Mouse (Mus musculus) embryonic facial prominence, embryonic 10.5 days (tissue): ENCODE measurements at regions not wholly inside any gene's neighbourhood (a gene's known extent, or its start where the extent isn't known, plus 50 kb on each side); places are given as distances from the start of the nearest gene placed in this dataset.

ENCODE experiments used
- DNase-seq: peaks from one replicate; pipeline ENCODE4 v3.0.0-alpha.2; 2017; ENCODE audit warnings: low spot score
- H3K27ac ChIP-seq: fragments of 300-500 bp; sonication (generic); replicated peaks from 2 replicates; pipeline ENCODE4 v1.5.1; 2016; ENCODE audit warnings: mild to moderate bottlenecking
- H3K27me3 ChIP-seq: fragments of 300-500 bp; sonication (generic); replicated peaks from 2 replicates; pipeline ENCODE4 v1.6.1; 2016; ENCODE audit warnings: low read depth, mild to moderate bottlenecking; ENCODE audit not compliant: poor library complexity, severe bottlenecking
- H3K36me3 ChIP-seq: fragments of 300-500 bp; sonication (generic); replicated peaks from 2 replicates; pipeline ENCODE4 v1.6.1; 2016; ENCODE audit warnings: mild to moderate bottlenecking, moderate library complexity
- H3K4me1 ChIP-seq: fragments of 300-500 bp; sonication (generic); 2 replicates; pipeline ENCODE4 v1.6.1; 2016
- H3K4me3 ChIP-seq: fragments of 300-500 bp; sonication (generic); 2 replicates; pipeline ENCODE4 v1.5.1; 2016; ENCODE audit warnings: mild to moderate bottlenecking, moderate library complexity
- H3K9me3 ChIP-seq: fragments of 300-500 bp; sonication (generic); 2 replicates; pipeline ENCODE4 v1.6.1; 2016; ENCODE audit warnings: mild to moderate bottlenecking
- WGBS: fragments of 180-500 bp; shearing (Covaris S2); methylation state at CpG from one replicate; pipeline ENCODE4 v1.1.7; 2016; 5-methylcytosine and 5-hydroxymethylcytosine counted together

GRCm38 (mm10) chr10:17237918-17238850 is 484.8 kb upstream of the Cited2 start:
- Histone ChIP-seq H3K36me3 (no peaks in the 10 kb centered on the region), H3K4me3 (no peak overlapping the region), H3K27ac (peak overlapping the region; percentile 51; the same call in 1 of the 2 replicates), H3K9me3 (no peaks in the 10 kb centered on the region), H3K4me1 (peaks cover 31% of the 10 kb centered on the region), H3K27me3 (no peaks in the 10 kb centered on the region; the same call in 1 of the 2 replicates)
- peak; percentile 34 for DNase-seq
- WGBS, result 78% methylated on average over 12 of the region's 12 CpGs

- 44% methylated on average over 2 of the region's 2 CpGs for WGBS
- Histone ChIP-seq H3K27ac (no peak overlapping the region), H3K4me1 (peaks cover 14% of the 10 kb centered on the region), H3K36me3 (no peaks in the 10 kb centered on the region), H3K4me3 (no peak overlapping the region), H3K9me3 (no peaks in the 10 kb centered on the region), H3K27me3 (no peaks in the 10 kb centered on the region)
- no peak for DNase-seq
Observed at GRCm38 (mm10) chr10:17248270-17248669, 474.7 kb upstream of the Cited2 start.

- peaks cover 42% of the 10 kb centered on the region for H3K4me1 ChIP-seq
- no peak overlapping the region for H3K27ac ChIP-seq
- H3K27me3 ChIP-seq, result no peaks in the 10 kb centered on the region
- no peaks in the 10 kb centered on the region for H3K36me3 ChIP-seq
- no peaks in the 10 kb centered on the region for H3K9me3 ChIP-seq
- no peak overlapping the region for H3K4me3 ChIP-seq
- WGBS, result 42% methylated on average over 4 of the region's 4 CpGs
- no peak for DNase-seq
Observed at GRCm38 (mm10) chr10:17253040-17253439, 470.0 kb upstream of the Cited2 start.

GRCm38 (mm10) chr10:17260154-17260553 is 462.9 kb upstream of the Cited2 start:
- no peak overlapping the region for H3K4me3 ChIP-seq
- H3K9me3 ChIP-seq, result peaks cover 5% of the 10 kb centered on the region; the same call in 1 of the 2 replicates
- H3K36me3 ChIP-seq, result no peaks in the 10 kb centered on the region; the same call in 1 of the 2 replicates
- no peak for DNase-seq
- no peaks in the 10 kb centered on the region for H3K27me3 ChIP-seq
- 82% methylated on average over 4 of the region's 4 CpGs for WGBS
- H3K4me1 ChIP-seq, result peaks cover 35% of the 10 kb centered on the region
- H3K27ac ChIP-seq, result no peak overlapping the region

GRCm38 (mm10) chr10:17260615-17261014 is 462.4 kb upstream of the Cited2 start:
- no peak for DNase-seq
- Histone ChIP-seq H3K27me3 (no peaks in the 10 kb centered on the region), H3K36me3 (no peaks in the 10 kb centered on the region; the same call in 1 of the 2 replicates), H3K9me3 (peaks cover 5% of the 10 kb centered on the region; the same call in 1 of the 2 replicates), H3K27ac (no peak overlapping the region), H3K4me1 (peaks cover 33% of the 10 kb centered on the region), H3K4me3 (no peak overlapping the region)
- WGBS, result 73% methylated on average over 4 of the region's 4 CpGs

GRCm38 (mm10) chr10:17261192-17261824 is 461.7 kb upstream of the Cited2 start:
- Histone ChIP-seq H3K27me3 (no peaks in the 10 kb centered on the region), H3K9me3 (peaks cover 5% of the 10 kb centered on the region; the same call in 1 of the 2 replicates), H3K36me3 (no peaks in the 10 kb centered on the region; the same call in 1 of the 2 replicates), H3K4me1 (peaks cover 26% of the 10 kb centered on the region), H3K4me3 (no peak overlapping the region), H3K27ac (no peak overlapping the region)
- WGBS, result 45% methylated on average over 4 of the region's 4 CpGs
- DNase-seq, result no peak

GRCm38 (mm10) chr10:17261825-17262205 is 461.2 kb upstream of the Cited2 start:
- no peaks in the 10 kb centered on the region for H3K27me3 ChIP-seq
- no peak overlapping the region for H3K4me3 ChIP-seq
- DNase-seq, result no peak
- 69% methylated on average over 3 of the region's 3 CpGs for WGBS
- no peaks in the 10 kb centered on the region; the same call in 1 of the 2 replicates for H3K36me3 ChIP-seq
- H3K9me3 ChIP-seq, result peaks cover 5% of the 10 kb centered on the region; the same call in 1 of the 2 replicates
- peaks cover 23% of the 10 kb centered on the region for H3K4me1 ChIP-seq
- no peak overlapping the region for H3K27ac ChIP-seq

GRCm38 (mm10) chr10:17272646-17273045 is 450.4 kb upstream of the Cited2 start:
- no peak for DNase-seq
- H3K36me3 ChIP-seq, result no peaks in the 10 kb centered on the region
- H3K27ac ChIP-seq, result no peak overlapping the region
- 75% methylated on average over 5 of the region's 5 CpGs for WGBS
- no peak overlapping the region for H3K4me3 ChIP-seq
- H3K9me3 ChIP-seq, result no peaks in the 10 kb centered on the region
- no peaks in the 10 kb centered on the region for H3K27me3 ChIP-seq
- no peaks in the 10 kb centered on the region for H3K4me1 ChIP-seq

- no peaks in the 10 kb centered on the region for H3K4me1 ChIP-seq
- no peak overlapping the region for H3K4me3 ChIP-seq
- no peak for DNase-seq
- H3K9me3 ChIP-seq, result no peaks in the 10 kb centered on the region
- H3K27me3 ChIP-seq, result no peaks in the 10 kb centered on the region
- WGBS, result 87% methylated on average over 3 of the region's 3 CpGs
- no peak overlapping the region for H3K27ac ChIP-seq
- H3K36me3 ChIP-seq, result no peaks in the 10 kb centered on the region
Observed at GRCm38 (mm10) chr10:17273855-17274254, 449.2 kb upstream of the Cited2 start.

GRCm38 (mm10) chr10:17275214-17275613 is 447.8 kb upstream of the Cited2 start:
- Histone ChIP-seq H3K36me3 (no peaks in the 10 kb centered on the region), H3K27ac (no peak overlapping the region), H3K4me3 (no peak overlapping the region), H3K27me3 (no peaks in the 10 kb centered on the region), H3K9me3 (no peaks in the 10 kb centered on the region), H3K4me1 (no peaks in the 10 kb centered on the region)
- WGBS, result 81% methylated on average over 1 of the region's 1 CpGs
- no peak for DNase-seq

- Histone ChIP-seq H3K27ac (no peak overlapping the region), H3K4me1 (no peaks in the 10 kb centered on the region), H3K9me3 (no peaks in the 10 kb centered on the region), H3K4me3 (no peak overlapping the region), H3K27me3 (no peaks in the 10 kb centered on the region), H3K36me3 (no peaks in the 10 kb centered on the region)
- DNase-seq, result no peak
Observed at GRCm38 (mm10) chr10:17277911-17278310, 445.1 kb upstream of the Cited2 start.

GRCm38 (mm10) chr10:17284858-17285257 is 438.2 kb upstream of the Cited2 start:
- Histone ChIP-seq H3K27me3 (no peaks in the 10 kb centered on the region), H3K4me3 (no peak overlapping the region), H3K9me3 (no peaks in the 10 kb centered on the region), H3K36me3 (no peaks in the 10 kb centered on the region), H3K27ac (no peak overlapping the region), H3K4me1 (peaks cover 8% of the 10 kb centered on the region)
- DNase-seq, result no peak
- WGBS, result 92% methylated on average over 5 of the region's 5 CpGs

GRCm38 (mm10) chr10:17287141-17287540 is 435.9 kb upstream of the Cited2 start:
- WGBS, result 85% methylated on average over 2 of the region's 2 CpGs

More at GRCm38 (mm10) chr10:17287141-17287540, 435.9 kb upstream of the Cited2 start:
- peaks cover 8% of the 10 kb centered on the region for H3K4me1 ChIP-seq
- H3K27me3 ChIP-seq, result no peaks in the 10 kb centered on the region
- H3K27ac ChIP-seq, result no peak overlapping the region
- no peaks in the 10 kb centered on the region for H3K36me3 ChIP-seq
- DNase-seq, result no peak
- H3K9me3 ChIP-seq, result no peaks in the 10 kb centered on the region
- H3K4me3 ChIP-seq, result no peak overlapping the region
